Mouse (Mus musculus) R1 (cell line): ENCODE measurements around the gene Iqgap2.

ENCODE experiments used
- DNase-seq: peaks from one replicate; pipeline ENCODE4 v3.0.0-alpha.2; 2018; ENCODE audit warnings: low read depth, low spot score

The Iqgap2 gene

DNA sequence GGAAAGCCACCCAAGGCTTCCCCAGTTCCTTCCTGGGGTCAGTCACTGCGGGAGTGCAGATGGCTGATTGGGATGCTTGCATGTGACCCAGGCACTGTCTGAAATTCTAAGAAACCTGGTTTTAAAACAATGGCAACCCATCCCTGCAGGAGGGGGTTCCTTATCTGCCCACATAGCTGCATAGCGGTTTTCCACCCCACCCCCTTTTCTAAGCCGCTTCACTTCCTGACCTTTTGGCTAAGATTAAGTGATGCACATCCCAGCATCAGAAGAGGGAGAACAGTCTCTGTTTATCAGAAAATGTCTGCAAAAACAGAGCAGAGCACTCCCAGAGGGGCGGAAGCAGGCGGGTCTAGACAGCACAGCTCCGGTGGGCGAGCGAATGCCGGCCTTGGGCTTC is 234.6 kb downstream of the Iqgap2 start:
- DNase-seq = peak; percentile 99

GRCm38 (mm10) chr13:95655284-95655683 is 236.4 kb downstream of the Iqgap2 start:
- DNase-seq = peak; percentile 27

DNA sequence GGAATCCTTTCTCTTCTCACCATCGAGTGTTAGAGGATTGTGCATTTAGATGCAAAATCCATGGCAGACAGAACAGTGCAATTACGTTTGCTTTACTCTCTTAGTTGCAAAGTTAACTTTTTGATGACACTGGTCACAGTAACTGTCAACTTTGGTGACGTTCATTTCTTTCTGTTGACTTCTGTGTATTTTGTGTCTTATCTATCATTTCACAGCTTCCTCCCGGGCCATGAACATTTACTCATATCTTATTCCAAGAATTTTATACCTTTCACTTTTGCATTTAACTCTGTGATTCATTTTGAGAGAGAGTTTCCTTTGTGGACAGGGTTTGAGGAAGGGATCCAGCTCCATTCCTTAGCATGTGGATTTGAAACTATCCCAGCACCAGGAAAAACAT is 238.0 kb downstream of the Iqgap2 start:
- no peak for DNase-seq

- DNase-seq = no peak
Observed at GRCm38 (mm10) chr13:95651870-95652668, 239.7 kb downstream of the Iqgap2 start.

DNA sequence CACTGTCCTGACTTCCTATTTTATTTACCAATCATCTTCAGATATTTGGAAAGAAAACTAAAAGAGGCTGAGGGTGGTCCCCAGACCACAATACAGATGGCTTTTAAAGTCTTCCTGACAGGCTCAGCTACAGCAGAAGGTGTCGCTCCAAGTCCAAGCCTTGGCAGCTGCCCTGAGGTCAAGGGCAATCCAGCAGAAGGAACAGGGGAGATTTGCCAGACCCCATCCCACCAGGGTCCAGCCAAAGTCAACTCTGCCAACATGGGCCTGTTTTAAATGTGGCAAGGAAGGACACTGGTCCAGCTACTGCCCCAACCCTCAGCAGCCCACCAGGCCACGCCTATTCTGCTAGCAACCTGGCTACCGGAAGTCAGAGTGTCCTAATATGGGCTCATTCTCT is 241.8 kb downstream of the Iqgap2 start:
- DNase-seq = no peak

DNA sequence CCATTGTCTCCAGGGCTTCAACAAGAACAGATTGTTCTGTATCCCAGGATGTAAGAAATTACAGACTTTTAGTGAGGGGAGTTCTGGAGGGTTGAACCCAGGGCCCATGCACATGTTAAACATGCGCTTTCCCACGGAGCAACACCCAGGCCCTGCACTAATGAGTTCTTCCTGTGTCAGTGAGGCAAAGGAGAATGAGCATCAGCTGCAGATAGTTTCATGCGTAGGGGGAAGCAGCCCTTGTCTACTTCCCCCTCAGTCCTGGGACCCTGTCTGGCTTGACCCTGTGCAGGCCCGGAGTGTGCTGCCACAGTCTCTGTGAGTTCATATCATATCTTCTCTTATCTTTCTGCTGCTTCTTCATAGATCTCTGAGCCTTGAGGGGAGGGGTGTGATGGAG is 244.5 kb downstream of the Iqgap2 start:
- DNase-seq = no peak

DNA sequence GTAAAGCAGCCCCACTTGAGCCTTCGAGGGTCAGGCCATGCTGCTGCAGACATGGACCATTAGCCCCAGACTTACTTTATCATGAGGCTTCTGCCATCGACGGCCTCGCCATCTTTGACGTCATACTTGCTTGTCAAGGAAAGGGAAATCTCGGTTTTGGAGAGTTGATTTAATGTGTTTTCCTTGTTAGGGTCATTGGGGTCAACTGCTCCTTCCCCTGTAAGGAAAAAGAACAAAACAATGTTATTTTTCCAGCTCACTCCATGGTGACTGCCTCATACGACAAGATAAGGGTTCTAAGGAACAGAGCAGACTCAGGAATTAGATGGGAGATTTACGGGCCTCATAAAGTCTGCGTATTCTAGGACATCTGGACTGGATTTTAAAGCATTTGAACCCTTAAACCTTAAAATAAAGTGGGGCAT is 245.0 kb downstream of the Iqgap2 start:
- no peak for DNase-seq

- no peak for DNase-seq
Observed at GRCm38 (mm10) chr13:95643740-95644139, 248.0 kb downstream of the Iqgap2 start.

DNA sequence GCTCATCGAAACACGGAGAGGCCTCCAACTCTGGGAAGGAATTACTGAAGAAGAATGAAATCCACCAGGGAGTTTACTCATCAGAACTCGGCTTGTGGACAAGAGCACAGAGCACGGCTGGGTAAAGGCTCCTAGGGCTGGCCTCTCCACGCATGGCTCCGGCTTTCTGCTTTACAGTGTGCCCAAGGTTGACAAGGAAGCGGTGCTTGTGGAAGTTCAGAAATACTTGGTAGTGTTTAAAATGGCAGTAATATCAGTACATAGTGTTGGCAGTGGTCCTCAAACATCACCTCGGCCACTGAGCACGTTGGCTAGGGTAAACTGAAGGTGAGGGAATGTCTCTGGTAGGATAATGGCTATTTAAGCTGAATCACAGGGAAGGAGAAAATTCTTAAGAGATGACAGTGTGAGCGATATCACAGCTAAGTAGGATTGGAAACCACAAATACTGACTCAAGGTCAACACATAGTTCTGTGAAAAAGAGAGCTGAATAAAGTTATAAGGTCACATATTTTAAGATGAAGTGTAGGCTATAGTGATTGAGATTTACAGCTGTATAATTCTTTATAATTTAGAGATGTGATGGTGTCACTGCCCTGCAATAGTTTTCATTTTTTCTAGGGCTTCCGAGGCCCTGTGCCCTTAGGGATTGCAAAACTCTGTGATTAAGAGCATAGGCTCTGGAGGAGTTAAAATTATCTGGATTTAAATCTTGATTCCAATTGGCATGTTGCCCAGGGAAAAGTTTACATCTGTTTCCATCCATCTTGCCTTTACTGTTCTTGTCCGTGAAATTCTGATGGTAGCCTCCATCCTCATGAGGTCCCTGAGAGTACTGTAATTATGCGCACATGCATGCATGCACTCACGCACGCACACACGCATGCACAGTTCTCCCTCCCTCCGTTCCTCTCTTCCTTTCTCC is 250.4 kb downstream of the Iqgap2 start:
- DNase-seq = no peak

- DNase-seq = no peak
Observed at GRCm38 (mm10) chr13:95640408-95640807, 251.3 kb downstream of the Iqgap2 start.

GRCm38 (mm10) chr13:95639336-95640116 is 252.2 kb downstream of the Iqgap2 start:
- DNase-seq = peak; percentile 40

DNA sequence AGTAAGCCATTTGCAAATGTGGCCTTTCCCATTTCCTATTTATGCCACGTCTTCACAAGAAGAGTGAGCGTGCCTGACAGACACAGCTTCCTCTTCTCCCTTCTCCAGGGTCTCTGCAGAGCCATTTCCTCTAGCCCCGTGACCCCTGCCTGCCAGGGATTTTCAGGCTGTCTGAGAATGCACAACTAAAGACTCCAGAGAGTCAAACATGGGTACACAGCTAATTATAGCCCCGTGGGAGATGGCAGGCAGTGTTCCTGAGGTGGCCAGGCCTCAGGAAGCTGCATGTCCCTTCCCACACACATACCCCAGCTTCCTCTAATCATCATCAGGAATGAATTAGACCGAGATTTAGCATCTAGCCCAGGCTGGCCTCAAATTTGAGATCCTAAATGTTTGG is 252.8 kb downstream of the Iqgap2 start:
- DNase-seq = no peak

- DNase-seq = no peak
Observed at GRCm38 (mm10) chr13:95637737-95638136, 254.0 kb downstream of the Iqgap2 start.

DNA sequence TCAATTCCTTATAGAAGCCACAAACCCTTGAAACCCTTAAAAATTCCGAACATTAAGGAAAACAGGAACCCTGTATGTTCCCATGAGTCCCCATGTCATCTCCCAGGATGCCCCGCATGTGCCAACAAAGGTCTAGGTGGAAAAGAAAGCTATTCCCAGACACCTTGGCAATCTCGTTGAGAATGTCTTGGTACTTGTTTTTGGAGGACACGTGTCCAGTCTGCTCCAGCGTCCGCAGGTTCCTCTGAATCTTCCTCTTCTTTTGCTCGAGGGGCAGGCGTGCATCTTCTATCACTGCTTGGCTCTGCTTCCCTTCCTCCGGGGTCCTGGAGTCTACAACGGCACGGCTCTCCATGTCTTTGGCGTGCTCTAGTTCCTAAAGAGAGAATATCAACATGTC is 256.4 kb downstream of the Iqgap2 start:
- DNase-seq = no peak

DNA sequence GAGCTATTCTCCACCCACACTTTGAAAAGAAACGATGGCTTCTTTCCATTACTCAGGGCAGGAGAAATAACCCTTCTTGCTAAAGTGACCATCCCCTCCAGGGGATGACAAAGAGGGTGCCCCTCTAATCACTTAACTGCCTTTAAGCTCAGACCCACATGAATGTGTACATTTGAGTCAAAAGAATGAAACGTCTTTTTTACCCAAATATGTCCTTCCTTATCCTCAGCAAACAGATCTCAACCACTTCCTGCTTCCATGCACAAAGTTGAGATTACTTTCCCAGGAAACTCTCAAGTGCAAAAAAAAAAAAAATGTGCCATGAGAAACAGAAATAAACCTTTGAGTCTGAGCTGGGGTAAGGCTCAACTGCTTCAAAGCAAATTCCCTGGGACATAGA is 257.3 kb downstream of the Iqgap2 start:
- no peak for DNase-seq

- no peak for DNase-seq
Observed at GRCm38 (mm10) chr13:95633384-95633783, 258.3 kb downstream of the Iqgap2 start.

DNA sequence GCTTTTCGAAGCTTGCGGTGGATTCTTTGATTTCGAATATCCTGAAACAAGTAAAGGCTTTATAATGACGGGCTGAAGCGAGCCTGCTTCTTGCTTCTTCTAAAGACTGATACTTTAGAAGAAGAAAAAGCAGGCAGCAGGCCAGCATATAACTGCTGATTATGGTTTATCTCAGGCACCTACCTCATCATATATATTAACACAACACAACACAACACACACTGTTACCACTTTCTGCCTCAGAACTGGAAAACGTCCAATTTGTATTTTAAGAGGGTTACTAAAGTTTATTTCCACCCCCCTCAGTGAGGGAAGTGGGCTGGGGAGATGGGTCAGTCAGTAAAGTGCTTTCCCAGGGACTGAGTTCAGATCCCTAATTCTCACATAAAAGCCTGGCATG is 259.6 kb downstream of the Iqgap2 start:
- DNase-seq = no peak

GRCm38 (mm10) chr13:95630747-95631146 is 261.0 kb downstream of the Iqgap2 start:
- DNase-seq = no peak

DNA sequence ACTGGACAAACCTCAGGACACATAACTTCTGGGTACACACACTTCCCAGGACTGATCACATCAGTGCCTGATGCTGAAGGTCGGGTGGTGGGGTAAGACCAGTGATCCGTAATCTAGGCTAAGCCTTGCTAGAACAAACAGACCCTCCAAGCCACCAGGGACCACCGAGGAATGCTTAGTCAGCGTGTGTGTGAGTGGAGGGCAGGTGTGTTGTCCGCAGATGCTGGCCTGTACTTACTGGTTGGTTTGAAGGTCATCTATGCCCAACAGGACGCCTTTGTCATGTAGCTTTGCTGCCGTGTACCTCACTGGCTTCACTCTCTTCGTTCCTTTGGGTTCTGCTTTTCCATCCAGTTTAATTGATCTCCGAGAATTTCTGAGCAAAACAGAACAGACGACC is 262.0 kb downstream of the Iqgap2 start:
- peak; percentile 52 for DNase-seq

- DNase-seq = no peak
Observed at GRCm38 (mm10) chr13:95626696-95627095, 265.0 kb downstream of the Iqgap2 start.

GRCm38 (mm10) chr13:95623042-95623441 is 268.7 kb downstream of the Iqgap2 start:
- no peak for DNase-seq

GRCm38 (mm10) chr13:95621563-95621962 is 270.2 kb downstream of the Iqgap2 start:
- DNase-seq = no peak
